Mouse (Mus musculus) midbrain, embryonic 11.5 days (tissue): Measurements from ENCODE around the gene Mbl1. TPM values are rescaled to one million over a fixed set of nuclear protein-coding genes. Genes with fewer than 3 reads are reported as not detected.

Experiments
- ATAC-seq: fragments of 200-750 bp; cut with Nextera tagmentation; 2 replicates; pipeline ENCODE4 v1.8.0; 2017; ENCODE audit warnings: moderate TSS enrichment, moderate library complexity; ENCODE audit not compliant: low FRiP score
- DNase-seq: peaks from one replicate; pipeline ENCODE4 v3.0.0; 2015; ENCODE audit warnings: low spot score; ENCODE audit errors: missing footprints
- H3K27ac ChIP-seq: fragments of 300-500 bp; sonication (generic); 2 replicates; pipeline ENCODE4 v1.5.1; 2014; ENCODE audit warnings: low read depth, low read length
- H3K27me3 ChIP-seq: fragments of 300-500 bp; sonication (generic); 2 replicates; pipeline ENCODE4 v1.6.1; 2014; ENCODE audit warnings: mild to moderate bottlenecking, low read length, moderate library complexity, mixed read lengths; ENCODE audit not compliant: control insufficient read depth, insufficient read depth
- H3K36me3 ChIP-seq: fragments of 300-500 bp; sonication (generic); 2 replicates; pipeline ENCODE4 v1.6.1; 2014; ENCODE audit warnings: mild to moderate bottlenecking, low read length, moderate library complexity, mixed read lengths; ENCODE audit not compliant: control insufficient read depth, insufficient read depth
- H3K4me1 ChIP-seq: fragments of 300-500 bp; sonication (generic); 2 replicates; pipeline ENCODE4 v1.6.1; 2014; ENCODE audit warnings: low read length; ENCODE audit not compliant: control insufficient read depth, insufficient read depth
- H3K4me2 ChIP-seq: fragments of 300-500 bp; sonication (generic); 2 replicates; pipeline ENCODE4 v1.6.1; 2014; ENCODE audit warnings: mild to moderate bottlenecking, moderate library complexity
- H3K4me3 ChIP-seq: fragments of 300-500 bp; sonication (generic); 2 replicates; pipeline ENCODE4 v1.5.1; 2014; ENCODE audit warnings: low read depth, low read length
- H3K9ac ChIP-seq: fragments of 300-500 bp; sonication (generic); 2 replicates; pipeline ENCODE4 v1.6.1; 2014; ENCODE audit warnings: low read length
- H3K9me3 ChIP-seq: fragments of 300-500 bp; sonication (generic); 2 replicates; pipeline ENCODE4 v1.6.1; 2016; ENCODE audit warnings: low read length; ENCODE audit not compliant: control insufficient read depth
- WGBS: fragments of 180-500 bp; shearing (Covaris S2); extraction: QIAGEN DNeasy Blood & Tissue Kit; methylation state at CpG from one replicate; pipeline ENCODE4 v1.1.7; 2014; 5-methylcytosine and 5-hydroxymethylcytosine counted together
- polyA plus RNA-seq: library from polyadenylated mRNA; unstranded; fragments of >200 nt; fragmentation: Nextera tagmentation; extraction: Ambion mirVana; gene quantifications from 2 replicates; pipeline ENCODE4 v1.2.1, GENCODE M21; 2014

Gene Mbl1
- polyA plus RNA-seq, 1 experiment from 2014 or later: not detected

- Histone ChIP-seq H3K36me3 (no peaks in the 10 kb centered on the region), H3K9me3 (no peaks in the 10 kb centered on the region), H3K4me1 (no peaks in the 10 kb centered on the region), H3K27ac (no peak overlapping the region), H3K9ac (no peak overlapping the region), H3K27me3 (no peaks in the 10 kb centered on the region), H3K4me2 (no peak overlapping the region), H3K4me3 (no peak overlapping the region)
- WGBS: 89% methylated on average over 2 of the region's 2 CpGs
- no peak for DNase-seq
- no peak for ATAC-seq
Measured at GRCm38 (mm10) chr14:41170514-41170913, 19.3 kb downstream of the Mbl1 start.

- no peaks in the 10 kb centered on the region for H3K9me3 ChIP-seq
- DNase-seq (no peak), ATAC-seq (no peak)
- no peak overlapping the region for H3K9ac ChIP-seq
- no peak overlapping the region for H3K4me2 ChIP-seq
- H3K4me3 ChIP-seq: no peak overlapping the region
- WGBS: 61% methylated on average over 1 of the region's 1 CpGs
- H3K27ac ChIP-seq: no peak overlapping the region
- no peaks in the 10 kb centered on the region for H3K4me1 ChIP-seq
- no peaks in the 10 kb centered on the region for H3K36me3 ChIP-seq
- H3K27me3 ChIP-seq: no peaks in the 10 kb centered on the region
Measured at GRCm38 (mm10) chr14:41174802-41175201, 23.5 kb downstream of the Mbl1 start.

GRCm38 (mm10) chr14:41185059-41185821, 34.0 kb downstream of the Mbl1 start, which contains the start of gene Sftpd:
Gene Sftpd (minus strand): TSS chr14:41185149.
- no peaks in the 10 kb centered on the region for H3K4me1 ChIP-seq
- H3K9ac ChIP-seq: no peak within 1 kb of the TSS
- H3K4me2 ChIP-seq: no peak within 1 kb of the TSS
- DNase-seq (no peak), ATAC-seq (no peak)
- H3K9me3 ChIP-seq: no peaks in the 10 kb centered on the region
- no peaks in the 10 kb centered on the region for H3K27me3 ChIP-seq
- no peaks in the 10 kb centered on the region for H3K36me3 ChIP-seq
- 79% methylated on average over 4 of the region's 4 CpGs for WGBS
- H3K4me3 ChIP-seq: no peak within 1 kb of the TSS
- no peak within 1 kb of the TSS for H3K27ac ChIP-seq

- Histone ChIP-seq H3K4me2 (no peak overlapping the region), H3K9ac (no peak overlapping the region), H3K27me3 (no peaks in the 10 kb centered on the region), H3K27ac (no peak overlapping the region), H3K36me3 (no peaks in the 10 kb centered on the region), H3K4me1 (no peaks in the 10 kb centered on the region), H3K9me3 (no peaks in the 10 kb centered on the region), H3K4me3 (no peak overlapping the region)
- 83% methylated on average over 2 of the region's 2 CpGs for WGBS
- DNase-seq: no peak
- no peak for ATAC-seq
Measured at GRCm38 (mm10) chr14:41189496-41189895, 38.2 kb downstream of the Mbl1 start.

GRCm38 (mm10) chr14:41198037-41198730, 46.9 kb downstream of the Mbl1 start:
- 76% methylated on average over 6 of the region's 6 CpGs for WGBS
- no peaks in the 10 kb centered on the region for H3K36me3 ChIP-seq
- no peaks in the 10 kb centered on the region for H3K27me3 ChIP-seq
- DNase-seq (no peak), ATAC-seq (no peak)
- H3K9ac ChIP-seq: no peak overlapping the region
- H3K4me1 ChIP-seq: no peaks in the 10 kb centered on the region
- H3K4me2 ChIP-seq: no peak overlapping the region
- no peaks in the 10 kb centered on the region for H3K9me3 ChIP-seq
- H3K27ac ChIP-seq: no peak overlapping the region
- H3K4me3 ChIP-seq: no peak overlapping the region

Other genes with a start within 250 kb of the Mbl1 start
- gene Tspan14, start 184.7 kb upstream of the Mbl1 start, polyA plus RNA-seq: 99.5 and 101 TPM in 2 replicates
- gene Fam213a, start 137.7 kb upstream of the Mbl1 start, polyA plus RNA-seq: 44.7 and 50.4 TPM in 2 replicates
- not detected in 2 replicates for gene Dydc2, start 82.2 kb upstream of the Mbl1 start, polyA plus RNA-seq
- not detected in 2 replicates for gene Dydc1, start 78.5 kb upstream of the Mbl1 start, polyA plus RNA-seq
- not detected in 2 replicates for gene Mat1a, start 46.4 kb upstream of the Mbl1 start, polyA plus RNA-seq
- not detected in 2 replicates for gene Sftpa1, start 19.7 kb upstream of the Mbl1 start, polyA plus RNA-seq
- gene Sftpd, start 33.7 kb downstream of the Mbl1 start, polyA plus RNA-seq: not detected in 2 replicates
- not detected in 2 replicates for gene Gm2832, start 127.3 kb downstream of the Mbl1 start, polyA plus RNA-seq
- not detected in 2 replicates for gene Gm5798, start 197.2 kb downstream of the Mbl1 start, polyA plus RNA-seq
- not detected in 2 replicates for gene Gm7945, start 234.9 kb downstream of the Mbl1 start, polyA plus RNA-seq